Mouse (Mus musculus): Measurements from ENCODE around the gene Kctd20. TPM values are rescaled to one million over a fixed set of nuclear protein-coding genes. Genes with fewer than 3 reads are reported as not detected.
A peak's percentile ranks its signal among the peaks of the same experiment; 100 is the strongest.

Gene Kctd20
- total RNA-seq (2021), result 47.8 and 69.8 TPM in 2 replicates
- long read RNA-seq, full-length matches to known transcripts, result 83 of 112 reads
- long read RNA-seq, partial matches to known transcripts, result 17 of 112 reads
- long read RNA-seq, other reads (novel, unspliced or antisense), result 12 of 112 reads

GRCm38 (mm10) chr17:28951831-28952799, at the start of gene Kctd20:
Gene Kctd20, plus strand, starts transcription at chr17:28951950.
- peak; percentile 96 for DNase-seq

GRCm38 (mm10) chr17:28904546-28905376, 47.0 kb upstream of the Kctd20 start:
- DNase-seq, result peak; percentile 76

- DNase-seq, result no peak
These were observed 46.3 kb upstream of the Kctd20 start for GRCm38 (mm10) chr17:28905377-28905916.

GRCm38 (mm10) chr17:28907959-28908358, 43.8 kb upstream of the Kctd20 start:
- no peak for DNase-seq

GRCm38 (mm10) chr17:28909252-28909941, 42.4 kb upstream of the Kctd20 start:
- peak; percentile 65 for DNase-seq

GRCm38 (mm10) chr17:28910139-28910538, 41.6 kb upstream of the Kctd20 start:
- DNase-seq, result no peak

GRCm38 (mm10) chr17:28913200-28913599, 38.5 kb upstream of the Kctd20 start:
- peak; percentile 47 for DNase-seq

- no peak for DNase-seq
These were observed 37.8 kb upstream of the Kctd20 start for GRCm38 (mm10) chr17:28913940-28914339.

- no peak for DNase-seq
These were observed 36.6 kb upstream of the Kctd20 start, which contains the start of gene 4930539E08Rik for GRCm38 (mm10) chr17:28915060-28915628. Gene 4930539E08Rik, minus strand, starts transcription at chr17:28915324.

- no peak for DNase-seq
These were observed 35.2 kb upstream of the Kctd20 start for GRCm38 (mm10) chr17:28916520-28916919.

GRCm38 (mm10) chr17:28921086-28921485, 30.7 kb upstream of the Kctd20 start:
- no peak for DNase-seq

- no peak for DNase-seq
These were observed 29.7 kb upstream of the Kctd20 start for GRCm38 (mm10) chr17:28922096-28922495.

- no peak for DNase-seq
These were observed 26.7 kb upstream of the Kctd20 start for GRCm38 (mm10) chr17:28924957-28925595.

- DNase-seq, result peak; percentile 79
These were observed 25.4 kb upstream of the Kctd20 start for GRCm38 (mm10) chr17:28926380-28926779.

- peak; percentile 55 for DNase-seq
These were observed 24.7 kb upstream of the Kctd20 start for GRCm38 (mm10) chr17:28926866-28927635.

GRCm38 (mm10) chr17:28928004-28928403, 23.7 kb upstream of the Kctd20 start:
- DNase-seq, result no peak

- no peak for DNase-seq
These were observed 22.4 kb upstream of the Kctd20 start for GRCm38 (mm10) chr17:28929369-28929768.

GRCm38 (mm10) chr17:28930392-28931074, 21.2 kb upstream of the Kctd20 start:
- DNase-seq, result peak; percentile 92

Data from adrenal gland, postnatal 25 days (tissue).